Mouse (Mus musculus) c-Kit-positive CD71-negative TER-119-negative erythroid progenitor cells, embryonic 14.5 days (primary cell): ENCODE data around the gene Hoxc10.
A peak's percentile ranks its signal among the peaks of the same experiment; 100 is the strongest.

Experiments
- DNase-seq: peaks from one replicate; pipeline ENCODE4 v3.0.0-alpha.2; 2013; ENCODE audit warnings: low read depth

The Hoxc10 gene

GRCm38 (mm10) chr15:102945185-102946077 lies 21.2 kb upstream of the Hoxc10 start:
- DNase-seq = no peak

DNA sequence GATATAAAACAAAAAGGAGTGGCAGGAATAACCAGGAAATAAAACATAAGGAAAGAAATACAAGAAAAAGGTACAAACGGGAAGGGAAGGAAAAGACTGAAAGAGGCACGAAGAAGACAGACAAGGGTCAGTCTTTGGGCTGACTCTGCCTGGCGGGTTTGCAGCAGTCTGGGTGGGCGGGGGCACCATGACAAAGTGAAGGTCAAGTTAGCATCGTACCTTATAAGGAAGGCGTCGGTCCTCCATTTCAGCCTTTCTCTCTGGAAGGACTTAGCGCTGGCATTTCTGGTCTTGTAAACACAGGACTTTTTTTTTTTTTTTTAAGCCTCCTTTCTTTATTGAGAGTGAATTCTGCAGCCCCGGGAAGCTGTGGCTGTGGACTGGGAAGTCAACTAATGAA lies 19.3 kb upstream of the Hoxc10 start:
- DNase-seq = no peak

DNA sequence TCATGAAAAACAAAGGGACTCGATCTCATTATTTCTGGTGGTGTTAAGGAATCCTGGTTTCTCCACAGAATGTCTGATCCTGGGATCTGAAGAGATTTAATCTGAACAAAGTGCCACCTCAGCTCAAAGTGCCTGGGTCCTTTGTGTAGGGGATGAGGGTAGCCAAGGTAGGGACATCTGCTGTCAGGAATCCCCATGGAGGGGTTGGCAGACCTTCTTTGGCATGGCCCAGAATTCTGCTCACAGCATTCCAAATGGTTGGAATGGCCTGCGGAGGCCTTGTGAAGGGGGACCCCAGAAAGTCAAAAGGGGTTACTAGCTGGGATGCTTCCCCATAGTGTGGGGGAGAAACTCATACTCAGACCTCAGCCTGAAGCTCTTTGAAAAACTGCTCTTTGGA lies 17.8 kb upstream of the Hoxc10 start:
- no peak for DNase-seq

DNA sequence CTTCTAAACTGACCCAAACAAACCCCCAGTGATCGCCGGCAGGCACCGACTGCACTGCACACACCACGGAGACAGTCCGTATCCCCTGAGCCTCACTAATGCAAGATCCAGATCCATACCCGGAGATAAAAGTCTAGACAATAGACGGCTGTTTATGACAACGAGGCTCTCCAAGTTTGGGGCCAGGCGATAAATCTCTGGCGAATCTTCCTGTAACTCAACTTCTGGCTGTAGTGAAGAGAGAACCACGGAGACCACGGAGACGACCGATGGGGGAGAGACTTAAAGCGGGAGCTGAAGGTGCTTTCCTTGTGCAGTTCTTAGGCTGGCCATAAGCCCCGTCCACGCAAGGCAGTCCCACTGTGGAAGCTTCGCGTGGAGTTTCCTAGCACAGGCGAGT lies 16.9 kb upstream of the Hoxc10 start:
- DNase-seq = no peak

- DNase-seq = no peak
Observed at GRCm38 (mm10) chr15:102950877-102951276, 15.7 kb upstream of the Hoxc10 start.

- no peak for DNase-seq
Observed at GRCm38 (mm10) chr15:102953561-102953960, 13.0 kb upstream of the Hoxc10 start.

- no peak for DNase-seq
Observed at GRCm38 (mm10) chr15:102954192-102955006, 12.2 kb upstream of the Hoxc10 start, which contains the start of gene Hoxc11. Gene Hoxc11, plus strand, starts transcription at chr15:102954427.

- DNase-seq = no peak
Observed at GRCm38 (mm10) chr15:102955007-102955382, 11.6 kb upstream of the Hoxc10 start.

GRCm38 (mm10) chr15:102955833-102956640 lies 10.6 kb upstream of the Hoxc10 start:
- DNase-seq = no peak

GRCm38 (mm10) chr15:102956906-102957305 lies 9.7 kb upstream of the Hoxc10 start:
- DNase-seq = no peak

DNA sequence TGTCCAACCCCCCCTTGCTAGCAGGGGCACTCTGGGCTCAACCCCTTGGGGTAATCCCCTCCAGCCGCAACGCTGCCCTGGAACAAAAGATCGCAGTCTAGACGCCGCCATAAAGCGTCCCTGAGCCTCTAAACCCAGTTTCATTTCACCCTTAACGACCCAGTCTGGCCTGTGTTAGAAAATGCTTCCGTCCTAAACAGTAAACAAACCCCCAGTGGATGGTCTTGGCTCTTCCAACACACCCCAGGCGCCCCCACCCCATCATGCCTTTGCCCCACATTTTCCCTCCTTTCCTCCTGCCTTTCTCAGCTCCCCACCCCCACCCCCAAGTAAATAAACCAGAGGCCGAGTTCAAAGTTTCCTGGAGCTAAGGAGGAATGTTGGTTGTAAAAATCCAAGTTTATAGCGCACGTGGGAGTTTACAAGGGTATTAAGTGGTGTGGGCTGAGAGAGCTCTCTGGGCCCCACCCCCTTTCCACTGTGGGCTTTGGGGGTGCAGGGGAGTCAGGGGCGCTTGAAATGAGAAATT lies 6.9 kb upstream of the Hoxc10 start:
- no peak for DNase-seq

DNA sequence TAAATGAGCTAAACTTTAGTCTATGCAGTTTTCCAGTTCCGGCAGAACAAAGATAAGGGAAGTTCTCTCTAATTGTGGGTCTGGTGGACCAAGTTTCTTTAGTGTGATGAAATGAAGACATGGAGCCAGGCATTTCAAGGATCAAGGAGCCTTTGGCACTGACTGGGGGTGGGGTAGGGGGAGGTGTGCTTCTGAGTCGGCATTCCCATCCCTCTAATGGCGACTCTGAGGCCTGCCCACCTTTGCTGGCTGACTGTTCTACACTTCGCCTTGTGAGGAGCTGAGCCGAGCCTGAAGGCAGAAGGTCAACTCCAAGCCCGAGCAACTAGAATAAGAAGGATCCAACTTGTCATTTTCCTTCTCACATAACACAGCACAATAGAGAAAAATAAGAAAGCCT lies 4.9 kb upstream of the Hoxc10 start:
- DNase-seq = no peak

GRCm38 (mm10) chr15:102962492-102962891 lies 4.1 kb upstream of the Hoxc10 start:
- no peak for DNase-seq

- DNase-seq = no peak
Observed at GRCm38 (mm10) chr15:102963259-102963658, 3.3 kb upstream of the Hoxc10 start.

GRCm38 (mm10) chr15:102963671-102964640 lies 2.6 kb upstream of the Hoxc10 start:
- no peak for DNase-seq

- no peak for DNase-seq
Observed at GRCm38 (mm10) chr15:102965003-102965891, 1.3 kb upstream of the Hoxc10 start.

GRCm38 (mm10) chr15:102965892-102966775 lies 462 bp upstream of the Hoxc10 start:
- DNase-seq = peak; percentile 69

- no peak for DNase-seq
Observed at GRCm38 (mm10) chr15:102967312-102967510, 615 bp downstream of the Hoxc10 start, which contains the start of gene Hoxc5. Gene Hoxc5, plus strand, starts transcription at chr15:102967443.
